Mouse (Mus musculus) right cerebral cortex, adult 2 months (tissue): ENCODE results near the gene Tmem235.
"Not testable (repeated sequence)": the region's sequence is repeated elsewhere in the genome, so short reads cannot be mapped to it uniquely, and the experiment has no call there.

ENCODE experiments used
- DNase-seq, 2 experiments: peaks; one replicate each; pipeline ENCODE4 v3.0.0; 2021 to 2022; ENCODE audit warnings: low spot score in 2 of 2

Gene Tmem235

DNA sequence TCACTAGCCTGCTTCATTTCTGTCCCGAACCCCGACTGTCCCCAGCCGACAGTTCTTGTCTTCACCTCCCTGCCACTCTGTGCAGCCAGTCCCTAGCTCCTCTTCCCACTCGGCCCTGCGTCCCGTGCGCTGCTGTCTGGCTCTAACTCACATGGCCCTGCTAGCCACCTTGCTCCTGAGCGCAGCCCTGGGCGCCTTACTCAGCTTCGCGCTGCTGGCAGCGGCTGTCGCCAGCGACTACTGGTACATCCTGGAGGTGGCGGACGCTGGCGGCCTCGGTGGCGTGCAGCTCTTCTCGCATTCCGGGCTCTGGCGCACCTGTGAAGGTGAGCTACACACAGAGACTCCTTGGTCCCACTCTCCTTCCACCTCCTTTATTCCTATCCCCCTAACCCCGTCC, at the start of gene Tmem235:
Gene Tmem235, plus strand, starts transcription at position 152 of the 400 bp plus-strand sequence.
- DNase-seq: no peak

DNA sequence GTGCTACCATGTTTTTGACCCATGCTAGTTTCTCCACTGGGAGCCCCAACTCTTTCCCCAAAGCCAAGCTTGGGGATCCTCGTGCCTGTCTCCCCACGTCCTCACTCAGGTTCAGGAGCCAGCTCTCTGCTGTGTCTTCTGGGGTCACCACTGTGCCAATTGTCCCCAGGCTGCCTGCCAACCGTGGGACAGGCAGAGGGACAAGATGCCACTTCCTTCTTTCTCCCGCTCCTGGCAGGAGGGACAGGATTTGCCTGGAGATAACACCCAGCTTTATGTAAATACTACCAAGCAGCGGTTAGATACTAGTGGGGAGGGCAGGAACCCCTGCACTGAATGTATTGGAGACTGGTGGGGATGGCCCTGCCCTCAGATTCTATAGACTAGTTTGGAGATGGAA, 46.7 kb upstream of the Tmem235 start:
- DNase-seq: no peak

DNA sequence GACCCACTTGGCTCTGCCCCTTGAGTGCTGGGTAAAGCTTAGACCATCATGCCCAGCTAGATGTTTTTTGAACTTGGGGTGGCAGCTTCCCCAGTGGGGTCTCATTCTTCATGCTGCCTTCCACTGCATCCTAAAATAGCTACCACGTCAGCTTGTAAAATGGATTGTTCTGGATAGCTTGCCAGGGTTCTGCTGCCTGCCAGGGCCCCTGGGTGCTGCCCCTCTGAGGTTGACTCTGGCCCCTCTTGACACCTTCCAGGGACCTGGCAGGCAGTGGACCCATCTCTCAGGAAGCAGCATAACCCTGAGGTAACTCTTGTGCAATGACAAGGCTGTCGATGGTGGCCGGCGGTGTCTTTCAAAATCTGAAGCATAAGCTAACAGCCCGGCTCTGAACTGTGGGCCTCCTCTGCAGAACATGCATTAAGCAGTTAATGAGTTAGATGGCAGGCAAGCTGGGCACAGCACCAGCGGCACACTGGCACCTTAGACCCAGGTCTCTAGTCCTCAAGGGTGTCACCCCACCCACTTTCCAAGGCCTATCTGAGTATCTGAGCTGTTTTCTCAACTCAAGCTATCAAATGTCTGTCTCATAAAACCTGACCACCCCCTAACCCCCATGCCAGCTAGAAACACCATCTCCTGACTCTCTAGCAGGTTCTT, 45.7 kb upstream of the Tmem235 start:
- DNase-seq: no peak

DNA sequence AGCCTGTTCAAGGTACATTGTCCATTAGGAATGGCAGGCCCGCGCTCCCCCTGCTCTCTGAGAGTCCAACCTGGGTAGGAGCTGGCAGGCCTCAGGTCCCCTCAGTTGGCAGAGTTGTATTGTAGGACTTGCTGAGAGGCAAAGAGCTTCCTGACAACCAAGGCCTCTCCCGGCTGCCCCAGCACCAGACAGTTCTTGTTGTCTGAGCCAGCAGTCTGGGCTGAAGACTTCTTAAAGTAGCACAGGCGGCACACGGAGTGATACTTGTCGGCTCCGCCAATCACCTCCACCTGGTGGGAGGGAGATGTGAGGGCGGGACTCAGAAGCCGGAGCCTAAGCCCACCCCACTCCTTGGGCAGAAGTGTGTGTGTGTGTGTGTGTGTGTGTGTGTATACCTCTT, 44.7 kb upstream of the Tmem235 start:
- DNase-seq: not testable (repeated sequence)

DNA sequence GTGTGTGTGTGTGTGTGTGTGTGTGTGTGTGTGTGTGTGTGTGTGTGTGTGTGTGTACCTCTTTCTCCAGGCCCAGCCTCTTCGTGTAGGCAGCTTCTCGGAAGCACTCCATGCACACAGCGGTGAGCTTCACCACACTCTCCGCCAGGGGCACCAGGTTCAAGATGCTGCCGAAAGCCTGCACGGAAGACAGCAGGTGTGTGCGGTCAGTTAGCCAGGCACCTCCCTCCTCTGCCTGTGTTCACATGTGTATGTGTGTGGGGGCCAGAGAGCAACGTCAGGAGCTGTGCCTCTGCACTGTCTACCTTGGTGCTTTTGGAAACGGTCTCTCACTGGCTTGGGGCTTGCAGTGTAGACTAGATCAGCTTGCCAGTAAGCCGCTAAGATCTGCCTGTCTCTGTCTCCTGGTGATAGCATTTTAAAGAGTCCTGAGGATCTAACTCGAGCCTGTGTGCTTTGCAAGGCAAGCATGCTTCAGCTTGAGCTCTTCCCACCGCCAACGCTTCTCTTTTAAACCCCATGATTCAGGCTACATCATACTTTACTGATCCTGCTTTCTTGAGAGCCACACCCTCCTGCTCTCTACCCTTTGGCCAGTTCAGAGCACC, 44.1 kb upstream of the Tmem235 start:
- no peak for DNase-seq

DNA sequence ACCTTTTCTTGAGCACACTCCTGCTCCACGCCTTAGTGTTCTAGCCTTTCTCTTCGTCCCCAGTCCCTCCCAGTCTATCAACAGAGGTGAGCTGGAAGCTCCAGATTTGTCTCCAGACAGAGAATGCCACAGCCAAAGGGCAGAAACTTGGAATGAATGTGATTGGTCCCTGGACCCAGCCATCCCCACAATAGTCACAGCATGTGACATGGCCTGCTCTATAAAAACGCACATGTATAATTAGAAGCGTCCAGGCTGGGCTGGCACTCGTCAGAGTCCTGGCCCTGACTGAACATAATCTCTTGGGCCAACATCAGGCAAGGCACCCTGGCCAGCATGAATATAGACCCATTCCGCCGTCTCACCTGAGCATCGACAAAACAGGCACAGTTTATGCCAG, 41.5 kb upstream of the Tmem235 start:
- no peak for DNase-seq

DNA sequence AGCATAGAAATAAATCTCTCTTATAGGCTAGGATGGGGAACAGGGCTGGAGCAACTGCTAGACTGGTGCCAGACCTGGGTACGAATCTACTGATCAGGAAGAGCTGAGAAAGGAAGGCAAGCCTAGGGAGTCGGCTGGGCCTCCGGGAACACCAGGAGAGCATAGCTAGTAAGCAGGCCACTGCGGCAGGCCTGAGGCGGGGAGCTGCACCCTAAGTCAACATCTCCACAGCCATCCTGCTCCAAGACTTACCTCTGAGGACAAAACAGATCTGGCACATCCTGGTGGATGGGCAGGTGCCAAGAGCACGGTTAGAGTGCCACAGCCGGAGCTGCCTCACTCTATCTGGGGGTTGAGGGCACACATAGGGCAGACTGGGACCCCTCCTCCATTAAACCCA, 40.4 kb upstream of the Tmem235 start:
- DNase-seq: no peak

DNA sequence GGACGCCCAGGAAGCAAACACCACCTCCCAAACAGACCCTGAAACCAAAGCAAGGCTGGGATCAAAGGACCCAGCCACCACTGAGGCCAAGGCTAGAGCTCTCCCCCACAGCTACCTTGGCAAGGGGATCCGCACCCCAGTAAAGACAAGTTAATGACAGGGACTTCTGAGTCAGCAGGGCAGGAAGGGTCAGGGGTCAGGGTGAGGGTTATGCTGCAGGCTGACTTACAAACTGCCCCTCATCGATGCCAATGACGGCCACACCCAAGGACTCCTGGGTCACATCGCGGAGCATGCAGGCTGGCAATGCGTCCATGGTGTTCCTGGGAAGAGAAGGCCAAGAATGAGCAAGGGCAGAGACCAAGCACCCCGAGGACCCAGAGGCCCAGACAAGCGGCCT, 38.7 kb upstream of the Tmem235 start:
- DNase-seq: no peak

DNA sequence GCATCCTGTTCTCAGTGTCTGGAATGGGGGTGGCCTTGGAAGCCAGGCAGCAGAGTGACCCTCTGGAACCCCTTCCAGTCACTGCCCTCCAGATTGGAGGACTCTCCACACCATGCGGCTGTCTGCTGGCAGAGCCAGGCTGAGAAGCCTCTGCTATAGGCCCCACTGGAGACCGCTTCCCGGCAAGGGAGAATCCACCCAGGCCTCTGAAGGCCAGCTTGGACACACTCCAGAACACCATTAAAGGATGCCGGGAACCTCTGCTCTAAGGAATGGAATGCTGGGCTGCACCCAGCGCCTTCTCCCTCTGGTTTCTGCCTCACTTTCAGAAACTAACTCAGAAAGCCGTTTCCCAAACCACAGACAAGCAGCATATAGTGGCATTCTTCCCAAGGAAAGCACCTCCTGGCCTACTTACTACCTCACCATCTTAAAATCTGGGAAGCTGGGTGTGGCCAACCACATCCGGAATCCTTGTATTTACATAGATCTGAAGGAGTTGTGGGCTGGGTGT, 37.8 kb upstream of the Tmem235 start:
- no peak for DNase-seq

DNA sequence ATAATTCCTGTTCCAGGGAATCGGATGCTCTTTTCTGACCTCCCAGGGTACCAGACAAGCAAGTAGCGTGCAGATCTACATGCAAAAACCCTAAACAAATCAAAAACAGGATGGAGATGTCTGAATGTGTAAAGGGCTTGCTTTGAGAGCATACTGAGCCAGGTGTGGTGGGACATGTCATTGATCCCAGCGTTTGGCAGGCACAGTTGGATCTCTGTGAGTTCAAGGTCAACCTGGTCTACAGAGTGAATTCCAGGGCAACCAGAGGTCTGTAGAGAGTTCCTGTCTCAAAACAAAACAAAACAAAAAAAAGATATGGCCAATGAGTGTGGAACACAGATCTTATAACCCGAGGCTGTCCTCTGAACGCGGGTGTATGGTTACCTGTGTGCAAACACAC, 37.1 kb upstream of the Tmem235 start:
- DNase-seq: no peak

DNA sequence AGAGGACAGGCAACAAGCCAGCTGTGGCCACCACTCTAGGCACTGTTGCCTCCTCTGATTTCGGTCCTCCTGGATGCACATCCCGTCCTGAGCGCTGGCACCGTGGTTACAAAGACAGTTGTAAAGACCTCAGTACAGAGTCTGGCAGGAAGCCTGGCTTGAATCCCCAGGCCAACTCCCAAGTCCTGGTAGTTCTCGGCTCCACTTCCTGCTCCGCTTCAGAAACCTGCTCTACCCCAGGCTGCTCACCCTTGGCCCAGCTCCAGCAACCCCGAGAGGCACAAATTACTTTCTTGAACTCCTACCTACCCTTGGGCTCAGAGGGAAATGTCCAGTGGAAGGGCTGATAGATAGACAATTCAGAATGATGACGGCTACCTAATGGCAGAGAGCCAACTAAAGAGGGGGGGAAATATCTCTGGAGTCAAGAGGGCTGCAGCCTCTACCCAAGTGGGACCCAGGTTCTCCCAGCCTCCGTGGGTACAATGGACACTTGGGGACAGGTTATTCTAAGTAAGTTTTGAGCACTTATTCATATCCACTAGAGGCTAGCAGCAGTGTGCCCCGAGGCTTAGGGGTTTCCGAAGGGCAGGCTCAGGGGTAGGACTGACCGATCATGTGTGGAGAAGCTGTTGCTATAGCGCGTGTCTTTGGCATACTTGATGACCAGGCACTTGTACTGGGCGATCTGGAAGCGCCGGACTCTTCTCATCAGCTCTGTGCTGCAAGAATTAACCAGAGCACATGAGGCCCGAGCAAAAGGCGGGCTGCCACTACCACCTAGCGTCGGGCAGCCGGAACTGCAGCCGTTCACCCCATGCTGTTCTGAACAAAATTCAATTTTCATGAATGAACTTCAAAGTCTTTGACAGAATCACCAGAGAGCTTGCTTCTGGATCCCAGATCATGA, 36.2 kb upstream of the Tmem235 start:
- DNase-seq: peak; percentile 86

DNA sequence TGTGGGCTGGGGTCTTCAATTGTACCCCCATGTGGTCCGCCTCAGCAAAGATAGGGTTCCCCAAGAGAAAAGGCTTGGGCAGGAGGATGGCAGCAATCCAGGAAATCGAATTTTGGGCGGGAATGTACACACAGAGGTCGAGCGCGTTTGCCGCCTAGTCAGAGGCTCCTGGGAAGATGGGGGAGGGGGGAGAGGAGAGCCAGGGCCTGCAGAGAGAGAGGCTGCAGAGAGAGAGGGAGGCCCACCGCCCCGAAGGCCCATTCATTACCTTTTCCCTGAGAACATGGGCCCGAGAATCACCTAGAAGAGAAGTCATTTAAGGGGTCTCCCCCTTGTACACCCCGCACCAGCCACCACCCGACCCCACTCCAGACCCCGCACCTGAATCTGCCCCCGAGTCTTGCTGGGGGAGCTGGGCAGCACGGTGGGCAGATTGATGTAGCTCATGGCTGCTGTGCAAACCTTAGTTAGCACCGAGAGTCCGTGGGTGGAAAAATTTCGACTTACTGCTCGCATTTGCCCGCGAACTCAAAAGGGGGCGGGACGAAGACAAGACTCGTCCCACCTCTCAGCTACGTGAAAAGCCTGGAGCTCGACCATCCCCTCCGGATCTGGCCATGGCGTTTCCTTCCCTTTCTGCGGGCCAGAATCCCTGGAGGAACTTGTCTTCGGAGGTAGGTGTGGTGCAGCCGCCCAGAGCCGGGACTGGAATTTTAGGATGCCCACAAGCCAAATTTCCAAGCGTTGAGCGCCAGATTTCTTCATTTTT, 35.0 kb upstream of the Tmem235 start, which contains the start of the genes Afmid and Tk1:
Gene Afmid, plus strand, starts transcription at position 592 of the 769 bp plus-strand sequence.
Gene Tk1, minus strand, starts transcription at position 760 of the 769 bp plus-strand sequence.
- peak; percentile 48 to 53 for DNase-seq

DNA sequence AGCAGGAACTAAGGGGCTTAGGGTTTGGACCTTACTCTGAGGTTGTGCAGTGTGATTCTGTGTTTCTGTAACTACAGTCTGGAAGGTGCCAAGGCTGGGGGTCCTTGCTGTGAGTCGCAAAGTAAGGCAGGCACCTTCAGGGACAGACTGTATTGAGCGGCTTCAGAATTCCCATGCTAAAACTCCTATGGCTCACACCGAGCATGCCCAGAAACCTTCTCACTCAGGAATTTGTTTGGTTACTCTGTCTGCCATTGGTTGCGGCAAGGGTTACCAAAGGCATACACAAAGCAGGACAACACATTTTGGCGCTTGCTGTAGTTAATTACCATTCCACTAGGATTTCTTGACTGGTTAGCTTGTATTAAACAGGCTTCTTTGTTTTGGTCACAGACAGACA, 34.4 kb upstream of the Tmem235 start:
- no peak for DNase-seq

DNA sequence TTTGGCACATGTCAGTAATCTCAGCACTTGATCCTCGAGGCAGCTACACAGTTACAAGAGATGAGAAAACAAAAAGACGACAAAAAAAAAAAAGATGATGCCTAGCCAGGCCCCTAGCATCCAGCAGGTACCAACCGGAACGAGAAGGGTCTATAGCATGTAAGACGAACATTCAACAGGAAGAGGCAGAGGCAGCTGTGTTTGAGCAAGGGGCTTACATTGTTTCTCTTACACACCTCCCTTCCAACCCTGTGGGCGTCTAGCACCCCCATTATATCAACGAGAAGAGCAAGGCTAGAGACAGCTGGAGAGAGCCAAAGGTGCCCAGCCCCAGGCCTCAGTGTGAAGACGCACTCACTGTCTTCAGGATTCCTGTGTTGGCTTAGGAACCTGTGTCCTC, 33.6 kb upstream of the Tmem235 start:
- DNase-seq: no peak

DNA sequence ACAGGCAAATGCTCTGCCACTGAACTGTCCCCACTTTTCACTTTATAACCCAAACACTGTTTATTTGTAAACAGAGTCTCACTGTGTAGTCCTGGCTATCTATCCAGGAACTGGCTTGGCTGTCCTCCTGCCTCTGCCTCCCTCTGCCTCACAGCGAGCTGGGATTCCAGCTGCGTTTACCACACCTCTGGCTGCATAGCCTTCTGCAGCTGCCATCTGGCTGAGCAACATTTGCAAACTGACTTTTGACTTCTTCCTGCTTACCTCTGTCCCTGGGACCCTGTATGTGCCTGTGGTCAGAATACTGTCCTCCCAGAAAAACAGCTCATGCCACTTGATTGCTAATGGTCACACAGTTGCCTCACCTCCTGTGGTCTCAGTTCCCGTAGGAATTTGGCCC, 33.2 kb upstream of the Tmem235 start:
- DNase-seq: no peak

DNA sequence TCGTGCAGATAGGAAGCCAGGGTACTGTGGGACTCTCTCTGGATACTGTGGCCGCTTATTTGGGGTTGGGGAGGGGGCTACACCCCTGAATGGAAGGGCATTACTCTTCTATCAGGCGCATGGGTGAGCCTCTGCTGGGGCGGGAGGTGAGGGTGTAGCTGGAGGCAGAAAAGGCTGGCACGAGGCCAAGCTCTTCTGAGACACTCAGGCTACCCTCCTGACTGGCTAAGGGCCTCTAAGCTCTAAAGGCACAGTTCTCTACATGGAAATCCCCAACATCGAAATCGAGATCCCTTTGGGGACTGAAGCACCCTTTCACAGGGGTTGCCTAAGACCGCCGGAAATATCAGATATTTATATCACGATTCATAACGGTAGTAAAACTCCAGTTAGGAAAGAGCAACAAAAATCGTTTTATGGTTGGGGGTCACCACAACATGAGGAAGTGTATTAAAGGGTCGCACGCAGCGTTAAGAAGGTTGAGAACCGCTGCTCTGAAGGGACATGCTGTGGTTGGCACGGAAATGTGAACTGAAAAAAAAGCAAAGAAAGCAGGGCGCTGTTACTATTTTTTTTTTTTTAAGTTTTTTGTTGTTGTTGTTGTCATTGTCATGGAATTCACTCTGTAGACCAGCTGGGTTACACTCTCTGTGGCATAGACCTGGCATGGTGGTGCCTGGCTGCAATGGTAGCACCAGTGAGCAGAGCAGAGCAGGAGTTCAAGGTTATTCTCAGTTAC, 32.2 kb upstream of the Tmem235 start:
- no peak for DNase-seq

DNA sequence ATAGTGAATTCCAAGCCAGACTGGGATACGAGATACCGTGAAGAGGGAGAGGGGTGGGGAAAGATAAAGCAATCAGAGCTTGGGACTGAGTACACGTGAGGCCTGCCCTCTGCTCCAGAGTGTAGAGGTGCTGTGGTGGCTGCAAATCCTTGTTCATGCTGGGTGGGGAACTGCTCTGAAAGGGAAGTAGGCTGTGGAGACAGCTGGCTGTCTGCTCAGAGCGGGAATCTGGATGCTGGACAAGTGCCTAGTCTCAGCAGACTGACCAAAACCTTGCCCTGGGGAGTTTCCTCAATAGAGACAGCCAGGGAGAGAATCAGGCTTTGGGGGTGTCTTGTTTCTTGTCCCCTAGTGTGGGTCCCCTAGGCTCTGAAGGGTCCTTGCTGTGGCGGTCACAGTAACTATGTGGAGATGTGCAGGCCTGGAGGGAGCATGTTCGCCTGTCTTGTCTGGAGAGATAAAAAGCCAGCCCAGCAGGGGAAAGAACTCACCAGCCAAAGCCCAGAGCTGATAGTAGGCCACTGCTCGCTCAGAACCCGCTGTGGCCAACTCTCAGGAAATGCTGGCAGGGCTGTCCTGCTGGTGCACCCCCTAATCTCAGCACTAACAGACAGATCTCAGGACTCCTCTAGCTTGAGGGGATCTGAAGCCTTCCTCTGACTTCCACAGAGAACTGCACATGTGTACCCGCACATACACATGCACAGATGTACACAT, 31.5 kb upstream of the Tmem235 start:
- no peak for DNase-seq

DNA sequence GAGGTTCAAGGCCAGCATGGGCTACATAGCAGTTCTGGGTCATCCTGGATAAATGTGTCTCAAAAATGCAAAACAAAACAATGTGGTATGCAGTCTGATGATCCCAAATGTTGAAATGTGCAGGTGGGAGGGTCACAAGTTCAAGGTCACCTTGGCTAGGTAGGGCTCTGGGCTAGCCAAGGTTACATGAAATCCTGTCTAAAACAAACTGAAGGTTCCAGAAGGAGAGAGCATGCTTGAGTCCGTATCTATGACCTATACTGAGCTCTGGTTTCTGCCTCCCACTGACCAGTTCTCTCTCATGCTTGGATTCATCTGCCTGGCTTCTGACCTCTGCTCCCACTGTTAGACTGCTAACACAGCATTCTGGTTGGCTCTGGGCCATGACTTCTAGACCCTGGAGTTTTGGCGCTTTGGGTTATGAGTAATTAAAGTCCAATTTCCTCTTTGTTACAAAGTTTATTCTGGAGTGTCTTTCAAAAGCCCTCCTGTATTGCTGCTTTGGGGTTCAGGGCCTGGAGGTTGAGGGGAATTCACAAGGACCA, 30.8 kb upstream of the Tmem235 start:
- DNase-seq: no peak

DNA sequence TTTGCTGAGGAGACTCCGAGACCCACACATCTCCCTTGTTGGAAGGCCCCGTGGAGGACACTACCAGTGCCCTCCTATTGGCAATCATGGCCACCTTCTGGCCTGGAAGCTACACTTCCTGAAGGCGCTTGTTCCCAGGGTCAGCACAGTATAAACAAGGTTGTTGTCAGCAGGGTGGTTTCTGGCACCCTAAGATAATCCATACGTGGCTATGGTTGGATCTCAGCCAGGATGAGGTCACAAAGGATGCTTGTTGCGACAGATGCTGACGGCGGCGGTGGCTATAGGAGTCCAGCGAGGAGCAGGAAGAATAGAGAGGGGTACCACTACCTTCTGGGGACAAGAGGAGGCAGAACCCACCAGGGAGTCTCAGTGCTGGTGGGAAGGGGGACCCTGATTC, 30.2 kb upstream of the Tmem235 start:
- no peak for DNase-seq
